Mouse (Mus musculus) heart, postnatal 0 days (tissue): ENCODE measurements around the gene Kcnk10.

Source experiments
- CTCF ChIP-seq: IDR thresholded peaks from 2 replicates; pipeline ENCODE4 v1.5.1; 2016; ENCODE audit warnings: antibody characterized with exemption, control low read depth, low read depth
- EP300 ChIP-seq: IDR thresholded peaks from 2 replicates; pipeline ENCODE4 v1.6.1; 2016; ENCODE audit warnings: antibody characterized with exemption, low read depth

DNA sequence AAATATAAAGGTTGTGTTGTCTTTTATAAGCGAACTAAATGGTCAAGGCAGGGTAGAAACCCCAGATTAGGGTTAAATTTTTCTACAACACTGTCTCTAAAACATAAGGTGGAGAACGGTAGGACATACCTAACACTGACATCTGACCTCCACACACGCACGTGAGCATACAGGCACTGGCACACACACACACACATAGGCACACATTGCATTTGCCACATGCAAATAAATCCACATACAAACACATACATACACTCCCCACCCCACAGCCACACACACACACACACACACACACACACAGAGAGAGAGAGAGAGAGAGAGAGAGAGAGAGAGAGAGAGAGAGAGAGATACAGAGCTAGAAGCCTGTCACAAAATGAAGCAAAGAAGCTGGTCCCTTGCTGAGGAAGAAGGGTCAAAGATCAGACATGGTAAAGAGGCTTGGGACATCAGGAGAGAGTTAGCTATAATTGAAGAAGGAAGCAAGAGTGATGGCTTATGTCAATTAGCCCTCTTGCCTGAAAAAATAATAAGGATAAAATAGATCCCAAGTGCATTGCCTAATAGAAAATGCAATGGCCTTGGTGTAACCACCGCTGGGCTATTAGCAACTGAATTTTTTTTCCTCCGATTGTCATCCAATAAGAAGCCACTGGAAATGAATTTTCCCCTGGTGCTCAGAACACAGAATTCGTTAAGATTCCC, 58.1 kb downstream of the Kcnk10 start:
- TF ChIP-seq CTCF (no peak), EP300 (no peak)
